In genomic region chr1:170807600-170808270, GRCm38 (mm10) we compare ENCODE assay signal across 19 mouse cellular contexts. TPM values are rescaled to one million over a fixed set of nuclear protein-coding genes. Genes with fewer than 3 reads are reported as not detected.
DNase-seq lines count a peak whose midpoint lies in the region; ATAC-seq and TF ChIP-seq lines count a peak whose summit lies in the region.
"Had no signal": no experiment of that assay in that cellular context is flagged by ENCODE, and none has a peak within 500 bp of the region (broad histone marks: within the 10 kb centered on the region; RNA-seq: fewer than 3 reads in every experiment).

No protein-coding gene starts in this region.

- H3K4me3 ChIP-seq in layer of hippocampus, adult 2 months, result no peak overlapping the region
- no peak overlapping the region for H3K4me3 ChIP-seq in macrophage (ENCODE audit: inconsistent target)
- H3K4me3 ChIP-seq in neural tube, embryonic 15.5 days (replicated peaks), result no peak overlapping the region
- H3K4me3 ChIP-seq in gastrocnemius, adult 2 months, result no peak overlapping the region
- H3K4me3 ChIP-seq: forebrain, embryonic 12.5 days; hindbrain, embryonic 15.5 days; limb, embryonic 10.5 days; midbrain, embryonic 13.5 days; stomach, embryonic 15.5 days had no signal

- no peaks in the 10 kb centered on the region for H3K27me3 ChIP-seq in neural tube, embryonic 15.5 days (replicated peaks)
- H3K27me3 ChIP-seq: forebrain, embryonic 12.5 days; hindbrain, embryonic 15.5 days; midbrain, embryonic 13.5 days; stomach, embryonic 15.5 days had no signal

- H3K36me3 ChIP-seq in macrophage (ENCODE audit: inconsistent target), result peaks cover 12% of the 10 kb centered on the region; the same call in 1 of the 2 replicates
- H3K36me3 ChIP-seq in neural tube, embryonic 15.5 days, result peaks cover 9% of the 10 kb centered on the region; the same call in 1 of the 2 replicates
- H3K36me3 ChIP-seq: forebrain, embryonic 12.5 days; hindbrain, embryonic 15.5 days; limb, embryonic 10.5 days; midbrain, embryonic 13.5 days; stomach, embryonic 15.5 days had no signal

- TF ChIP-seq CTCF in layer of hippocampus, adult 2 months (conservative IDR thresholded peaks at IDR 0.05), result no peak
- TF ChIP-seq CTCF in gastrocnemius, adult 2 months (IDR thresholded peaks at IDR 0.05), result no peak

- H3K4me2 ChIP-seq in neural tube, embryonic 15.5 days, result no peak overlapping the region
- H3K4me2 ChIP-seq: forebrain, embryonic 12.5 days; heart, embryonic 11.5 days; hindbrain, embryonic 15.5 days; midbrain, embryonic 13.5 days; stomach, embryonic 15.5 days had no signal

- H3K9ac ChIP-seq in neural tube, embryonic 15.5 days (replicated peaks), result no peak overlapping the region
- H3K9ac ChIP-seq: forebrain, embryonic 12.5 days; hindbrain, embryonic 15.5 days; midbrain, embryonic 13.5 days; stomach, embryonic 15.5 days had no signal

- H3K4me1 ChIP-seq in neural tube, embryonic 15.5 days, result no peaks in the 10 kb centered on the region
- H3K4me1 ChIP-seq: hindbrain, embryonic 15.5 days; limb, embryonic 10.5 days; stomach, embryonic 15.5 days had no signal

- peak overlapping the region; percentile 62 for H3K27ac ChIP-seq in layer of hippocampus, adult 2 months
- peak overlapping the region; percentile 40 for H3K27ac ChIP-seq in macrophage
- H3K27ac ChIP-seq in neural tube, embryonic 15.5 days (replicated peaks), result no peak overlapping the region
- no peak overlapping the region for H3K27ac ChIP-seq in gastrocnemius, adult 2 months
- H3K27ac ChIP-seq: forebrain, embryonic 12.5 days; hindbrain, embryonic 15.5 days; kidney, postnatal 0 days; limb, embryonic 10.5 days; midbrain, embryonic 13.5 days; stomach, embryonic 15.5 days had no signal

- no peak for ATAC-seq in neural tube, embryonic 15.5 days (ENCODE audit: low FRiP score)
- ATAC-seq: midbrain, embryonic 13.5 days had no signal

- no peaks in the 10 kb centered on the region for H3K79me2 ChIP-seq in macrophage (ENCODE audit: inconsistent target)

- DNase-seq in layer of hippocampus, adult 2 months (ENCODE audit: low spot score in 2 of 2), result no peak
- DNase-seq in layer of hippocampus, postnatal 10 days (ENCODE audit: low spot score in 2 of 2), result no peak
- DNase-seq in 3T3-L1 (ENCODE audit: low read depth, low spot score) (peak; percentile 31), NIH3T3 (ENCODE audit: low read depth) (peak; percentile 17)
- DNase-seq in gastrocnemius, adult 2 months, result no peak
- DNase-seq: adrenal gland, postnatal 14 days; cerebellum, adult 9-10 months; kidney, adult 2 months; thymus, adult 2 months; thymus, postnatal 4 days had no signal

- intact Hi-C loops in gastrocnemius, adult 2 months (cut with DNase I), result no loop called here

- no peaks in the 10 kb centered on the region for H3K9me3 ChIP-seq in neural tube, embryonic 15.5 days (replicated peaks)
- H3K9me3 ChIP-seq: forebrain, embryonic 12.5 days; hindbrain, embryonic 15.5 days; limb, embryonic 10.5 days; midbrain, embryonic 13.5 days; stomach, embryonic 15.5 days had no signal

- WGBS in macrophage (ENCODE audit: missing documents), result 97% methylated on average over 2 of the region's 2 CpGs
- WGBS in neural tube, embryonic 15.5 days, result 98% methylated on average over 2 of the region's 2 CpGs

RNA-seq across cellular contexts. Expression of gene Atf6, which starts 59.8 kb away (rescaled TPM):
- total RNA-seq in layer of hippocampus, adult 2 months (2021), result 10 to 100 TPM; 51.2 to 51.3 TPM
- 10 to 100 TPM; 22.6 to 23.1 TPM for total RNA-seq in layer of hippocampus, postnatal 10 days (2021)
- total RNA-seq in macrophage (2018; cell fraction: chromatin; rRNA removed), result 100 to 1,000 TPM in 7 of 26 experiments, 10 to 100 TPM in 19; 32.2 to 113 (median 88.3) TPM
- total RNA-seq in macrophage (2018; cell fraction: cytosol; rRNA removed), result 10 to 100 TPM; 39.2 to 72.1 (median 54.7) TPM
- total RNA-seq in macrophage (2018; cell fraction: nucleus; rRNA removed), result 100 to 1,000 TPM in 6 of 26 experiments, 10 to 100 TPM in 20; 48.1 to 130 (median 83.2) TPM
- 41.4 to 56.5 TPM (median 54.4 TPM) in 3 replicates for polyA plus RNA-seq in macrophage (2018)
- polyA plus RNA-seq in neural tube, embryonic 15.5 days (2015; fragmentation: Nextera tagmentation; extraction: Ambion mirVana), result 7.1 and 7.2 TPM in 2 replicates
- 10 to 100 TPM; 17.3 to 19.0 TPM for total RNA-seq in gastrocnemius, adult 2 months (2021)

Comparison
In these comparisons a context has a peak if more than half of its experiments do, and no peak if none do; other contexts are left out.
1. DNase-seq: peak in 3T3-L1 (single experiment) and NIH3T3 (single experiment); none in layer of hippocampus, adult 2 months (0 of 2), layer of hippocampus, postnatal 10 days (0 of 2) and gastrocnemius, adult 2 months (single experiment).
2. H3K27ac ChIP-seq: peak in layer of hippocampus, adult 2 months (single experiment) and macrophage (single experiment); none in neural tube, embryonic 15.5 days (single experiment) and gastrocnemius, adult 2 months (single experiment).